Mouse (Mus musculus) bone marrow, adult 2 months (tissue): ENCODE data around the gene Ppib. TPM values are rescaled to one million over a fixed set of nuclear protein-coding genes. Genes with fewer than 3 reads are reported as not detected.

ENCODE experiments used
- H3K27ac ChIP-seq: fragments of 200-500 bp; 2 replicates; pipeline ENCODE4 v1.5.1; 2012; ENCODE audit warnings: low read depth, mild to moderate bottlenecking, control low read depth, inconsistent platforms, low read length; ENCODE audit not compliant: control insufficient read depth, poor library complexity, insufficient read depth
- H3K4me1 ChIP-seq: fragments of 200-500 bp; 2 replicates; pipeline ENCODE4 v1.6.1; 2011; ENCODE audit warnings: low read length; ENCODE audit not compliant: control insufficient read depth, insufficient read depth
- H3K4me3 ChIP-seq: fragments of 200-500 bp; replicated peaks from 2 replicates; pipeline ENCODE3; 2011; ENCODE audit warnings: mild to moderate bottlenecking, low read depth, low read length, control low read depth; ENCODE audit not compliant: control insufficient read depth
- CTCF ChIP-seq: fragments of 200-500 bp; IDR thresholded peaks from 2 replicates; pipeline ENCODE4 v1.5.1; 2011; ENCODE audit warnings: low read length, control low read depth; ENCODE audit not compliant: control insufficient read depth, insufficient read depth
- POLR2A ChIP-seq: fragments of 200-500 bp; IDR thresholded peaks from 2 replicates; pipeline ENCODE4 v1.6.1; 2011; ENCODE audit warnings: low read depth, mild to moderate bottlenecking, control low read depth, low read length, borderline replicate concordance; ENCODE audit not compliant: control insufficient read depth
- WGBS: fragments of 180-500 bp; shearing (Covaris S2); methylation state at CpG from one replicate; pipeline ENCODE4 v1.1.7; 2018; 5-methylcytosine and 5-hydroxymethylcytosine counted together
- polyA plus RNA-seq: library from polyadenylated mRNA; stranded (reverse); fragments of >200 nt; gene quantifications from 2 replicates; pipeline ENCODE4 v1.2.4, GENCODE M21; 2011; ENCODE audit warnings: low replicate concordance; ENCODE audit not compliant: missing spikeins, insufficient read depth, insufficient read length

Ppib gene
- polyA plus RNA-seq, 1 experiment, result 169 TPM

- no peak overlapping the region for H3K4me3 ChIP-seq
- 89% methylated on average over 7 of the region's 7 CpGs for WGBS
- no peaks in the 10 kb centered on the region for H3K4me1 ChIP-seq
- TF ChIP-seq POLR2A (no peak), CTCF (no peak)
- H3K27ac ChIP-seq, result no peak overlapping the region
Observed at GRCm38 (mm10) chr9:66087062-66087461, 27.0 kb downstream of the Ppib start.

GRCm38 (mm10) chr9:66088411-66088810, 28.4 kb downstream of the Ppib start:
- H3K27ac ChIP-seq, result no peak overlapping the region

GRCm38 (mm10) chr9:66090593-66091244, 30.7 kb downstream of the Ppib start:
- Histone ChIP-seq H3K27ac (no peak overlapping the region), H3K4me1 (no peaks in the 10 kb centered on the region), H3K4me3 (no peak overlapping the region)
- TF ChIP-seq POLR2A (no peak), CTCF (no peak)
- 91% methylated on average over 13 of the region's 13 CpGs for WGBS

More at GRCm38 (mm10) chr9:66088411-66088810, 28.4 kb downstream of the Ppib start:
- Histone ChIP-seq H3K4me1 (no peaks in the 10 kb centered on the region), H3K4me3 (no peak overlapping the region)
- WGBS, result 73% methylated on average over 4 of the region's 4 CpGs
- TF ChIP-seq CTCF (peak; percentile 75), POLR2A (no peak)

- TF ChIP-seq CTCF, result no peak
- TF ChIP-seq POLR2A, result no peak
- Histone ChIP-seq H3K4me3 (no peak overlapping the region), H3K27ac (no peak overlapping the region), H3K4me1 (no peaks in the 10 kb centered on the region)
- 92% methylated on average over 6 of the region's 6 CpGs for WGBS
Observed at GRCm38 (mm10) chr9:66091327-66092231, 31.6 kb downstream of the Ppib start.

DNA sequence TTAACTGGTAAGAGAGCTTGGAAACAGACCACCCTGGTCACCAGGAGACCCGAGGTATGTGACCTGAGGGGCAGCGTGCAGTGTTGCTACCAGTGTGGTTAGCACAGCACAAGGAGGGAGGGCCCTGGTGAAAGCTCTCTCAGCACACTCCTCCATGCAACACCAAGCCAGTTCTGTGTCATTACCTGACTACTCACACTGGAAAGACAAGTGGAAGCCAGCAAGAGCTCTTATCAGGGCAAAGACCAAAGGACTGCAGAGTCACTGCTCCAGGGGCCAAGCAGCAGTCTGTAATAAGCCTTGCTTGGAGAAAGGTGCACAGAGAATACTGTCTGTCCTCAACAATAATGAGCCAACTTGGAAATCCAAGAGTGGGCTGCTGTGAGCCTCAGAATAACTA, 32.6 kb downstream of the Ppib start:
- no peak overlapping the region for H3K4me3 ChIP-seq
- 92% methylated on average over 2 of the region's 2 CpGs for WGBS
- no peak for TF ChIP-seq CTCF
- no peak for TF ChIP-seq POLR2A
- H3K4me1 ChIP-seq, result no peaks in the 10 kb centered on the region
- H3K27ac ChIP-seq, result no peak overlapping the region

- H3K27ac ChIP-seq, result no peak overlapping the region
- no peaks in the 10 kb centered on the region for H3K4me1 ChIP-seq
- 87% methylated on average over 8 of the region's 8 CpGs for WGBS
- H3K4me3 ChIP-seq, result no peak overlapping the region
- TF ChIP-seq POLR2A (no peak), CTCF (no peak)
Observed at GRCm38 (mm10) chr9:66101577-66101976, 41.6 kb downstream of the Ppib start.

- TF ChIP-seq CTCF (no peak), POLR2A (no peak)
- no peak overlapping the region for H3K27ac ChIP-seq
- no peaks in the 10 kb centered on the region for H3K4me1 ChIP-seq
- 85% methylated on average over 6 of the region's 6 CpGs for WGBS
- no peak overlapping the region for H3K4me3 ChIP-seq
Observed at GRCm38 (mm10) chr9:66102668-66103067, 42.6 kb downstream of the Ppib start.

DNA sequence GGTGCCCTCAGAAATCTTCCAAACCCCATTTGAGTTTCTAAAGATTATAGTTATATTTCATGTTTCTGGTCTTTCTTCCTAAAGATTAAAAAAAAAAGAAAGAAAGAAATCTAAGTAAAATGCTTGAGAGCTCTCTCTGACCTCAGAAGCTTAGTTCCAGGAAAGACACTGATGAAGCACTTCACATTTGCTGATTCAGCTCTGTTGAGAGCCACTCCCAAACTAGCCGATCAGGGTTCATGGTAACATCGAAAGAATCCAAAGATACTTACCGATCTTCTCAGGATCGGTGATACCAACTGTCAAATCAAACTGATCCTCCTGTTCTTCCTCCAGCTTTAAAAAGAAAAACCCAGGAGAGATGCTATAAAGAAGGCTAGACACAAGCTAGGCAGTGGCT, 44.6 kb downstream of the Ppib start:
- Histone ChIP-seq H3K27ac (no peak overlapping the region), H3K4me1 (no peaks in the 10 kb centered on the region), H3K4me3 (no peak overlapping the region)
- TF ChIP-seq POLR2A (no peak), CTCF (no peak)
- WGBS, result 93% methylated on average over 4 of the region's 4 CpGs
